Mouse (Mus musculus) embryonic facial prominence, embryonic 11.5 days (tissue): ENCODE data around the gene Tmem176a. TPM values are rescaled to one million over a fixed set of nuclear protein-coding genes. Genes with fewer than 3 reads are reported as not detected.

ENCODE experiments used
- ATAC-seq: fragments of 200-750 bp; cut with Nextera tagmentation; replicated peaks from 2 replicates; pipeline ENCODE4 v1.8.0; 2017; ENCODE audit warnings: low read depth; ENCODE audit not compliant: insufficient number of reproducible peaks, low FRiP score, low TSS enrichment
- DNase-seq: peaks from one replicate; pipeline ENCODE4 v3.0.0-alpha.2; 2015; ENCODE audit warnings: low spot score
- H3K27ac ChIP-seq: fragments of 300-500 bp; sonication (generic); replicated peaks from 2 replicates; pipeline ENCODE4 v1.5.1; 2014; ENCODE audit warnings: mild to moderate bottlenecking, low read depth, low read length, control low read depth
- H3K27me3 ChIP-seq: fragments of 300-500 bp; sonication (generic); 2 replicates; pipeline ENCODE4 v1.6.1; 2014; ENCODE audit warnings: mild to moderate bottlenecking, low read length, moderate library complexity, mixed read lengths; ENCODE audit not compliant: control insufficient read depth, insufficient read depth
- H3K36me3 ChIP-seq: fragments of 300-500 bp; sonication (generic); replicated peaks from 2 replicates; pipeline ENCODE4 v1.6.1; 2014; ENCODE audit warnings: low read depth, mild to moderate bottlenecking, low read length, moderate library complexity, mixed read lengths; ENCODE audit not compliant: control insufficient read depth, insufficient read depth
- H3K4me1 ChIP-seq: fragments of 300-500 bp; sonication (generic); 2 replicates; pipeline ENCODE4 v1.6.1; 2014; ENCODE audit warnings: low read length, mixed read lengths; ENCODE audit not compliant: control insufficient read depth, insufficient read depth
- H3K4me2 ChIP-seq: fragments of 300-500 bp; sonication (generic); 2 replicates; pipeline ENCODE4 v1.6.1; 2014; ENCODE audit warnings: low read depth, mild to moderate bottlenecking, control low read depth, low read length, moderate library complexity
- H3K4me3 ChIP-seq: fragments of 300-500 bp; sonication (generic); 2 replicates; pipeline ENCODE4 v1.5.1; 2014; ENCODE audit warnings: low read depth, low read length, control low read depth
- H3K9ac ChIP-seq: fragments of 300-500 bp; sonication (generic); replicated peaks from 2 replicates; pipeline ENCODE4 v1.6.1; 2014; ENCODE audit warnings: mild to moderate bottlenecking, control low read depth, low read length
- H3K9me3 ChIP-seq: fragments of 300-500 bp; sonication (generic); replicated peaks from 2 replicates; pipeline ENCODE4 v1.6.1; 2016; ENCODE audit warnings: mild to moderate bottlenecking, low read length, inconsistent platforms, mixed read lengths; ENCODE audit not compliant: control insufficient read depth
- WGBS: fragments of 180-500 bp; shearing (Covaris S2); extraction: QIAGEN DNeasy Blood & Tissue Kit; methylation state at CpG from one replicate; pipeline ENCODE4 v1.1.7; 2014; 5-methylcytosine and 5-hydroxymethylcytosine counted together
- polyA plus RNA-seq: library from polyadenylated mRNA; unstranded; fragments of >200 nt; fragmentation: Nextera tagmentation; extraction: Ambion mirVana; gene quantifications from 2 replicates; pipeline ENCODE4 v1.2.1, GENCODE M21; 2014

Tmem176a gene
- polyA plus RNA-seq, 1 experiment from 2014 or later, result 30.4 TPM

DNA sequence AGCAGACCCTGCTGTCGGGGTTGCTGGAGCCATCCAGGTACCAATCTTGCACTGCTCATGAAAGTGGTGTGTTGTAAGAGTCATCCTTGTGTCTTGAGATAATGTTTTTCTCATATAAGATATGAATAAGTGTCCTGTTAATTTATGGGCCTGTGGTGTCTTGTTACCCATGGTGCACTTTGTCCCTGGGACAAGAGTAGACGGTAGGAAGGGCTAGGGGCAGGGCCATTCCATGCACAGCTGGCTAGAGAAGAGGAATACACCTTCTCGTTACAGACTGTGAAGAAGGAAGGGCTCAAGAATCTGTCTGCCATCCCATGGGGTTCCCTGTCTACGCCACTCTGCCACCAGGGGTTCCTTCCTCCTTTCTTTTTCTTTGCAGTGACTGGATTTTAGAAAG is 33.9 kb downstream of the Tmem176a start:
- ATAC-seq, result no peak
- Histone ChIP-seq H3K4me3 (no peak overlapping the region), H3K27ac (no peak overlapping the region), H3K36me3 (no peaks in the 10 kb centered on the region), H3K9me3 (no peaks in the 10 kb centered on the region), H3K9ac (no peak overlapping the region), H3K27me3 (no peaks in the 10 kb centered on the region), H3K4me2 (no peak overlapping the region), H3K4me1 (no peaks in the 10 kb centered on the region)
- DNase-seq, result no peak
- WGBS, result 78% methylated on average over 4 of the region's 4 CpGs

DNA sequence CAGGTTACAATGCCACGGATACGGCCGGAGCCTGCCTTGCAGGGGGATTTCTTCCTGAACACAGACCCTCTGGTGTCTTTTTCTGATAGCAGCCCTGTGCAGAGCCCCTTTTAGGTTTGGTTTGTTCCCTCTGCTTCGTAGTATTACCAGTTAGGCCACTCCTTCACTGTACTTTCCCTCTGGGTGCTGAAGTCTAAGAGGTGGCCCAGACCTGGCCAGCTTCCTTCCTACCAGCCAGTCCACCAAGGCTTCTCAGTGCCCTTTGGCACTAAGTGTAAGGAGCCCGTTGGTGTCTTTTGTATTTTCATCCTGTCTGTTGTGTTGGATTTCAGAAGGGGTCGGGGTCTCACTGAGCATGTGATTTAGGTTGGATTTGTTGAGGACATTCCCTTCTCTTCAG is 34.8 kb downstream of the Tmem176a start:
- DNase-seq (no peak), ATAC-seq (no peak)
- Histone ChIP-seq H3K4me2 (no peak overlapping the region), H3K27ac (no peak overlapping the region), H3K9ac (no peak overlapping the region), H3K9me3 (no peaks in the 10 kb centered on the region), H3K4me1 (no peaks in the 10 kb centered on the region), H3K27me3 (no peaks in the 10 kb centered on the region), H3K36me3 (no peaks in the 10 kb centered on the region), H3K4me3 (no peak overlapping the region)
- 89% methylated on average over 6 of the region's 6 CpGs for WGBS

DNA sequence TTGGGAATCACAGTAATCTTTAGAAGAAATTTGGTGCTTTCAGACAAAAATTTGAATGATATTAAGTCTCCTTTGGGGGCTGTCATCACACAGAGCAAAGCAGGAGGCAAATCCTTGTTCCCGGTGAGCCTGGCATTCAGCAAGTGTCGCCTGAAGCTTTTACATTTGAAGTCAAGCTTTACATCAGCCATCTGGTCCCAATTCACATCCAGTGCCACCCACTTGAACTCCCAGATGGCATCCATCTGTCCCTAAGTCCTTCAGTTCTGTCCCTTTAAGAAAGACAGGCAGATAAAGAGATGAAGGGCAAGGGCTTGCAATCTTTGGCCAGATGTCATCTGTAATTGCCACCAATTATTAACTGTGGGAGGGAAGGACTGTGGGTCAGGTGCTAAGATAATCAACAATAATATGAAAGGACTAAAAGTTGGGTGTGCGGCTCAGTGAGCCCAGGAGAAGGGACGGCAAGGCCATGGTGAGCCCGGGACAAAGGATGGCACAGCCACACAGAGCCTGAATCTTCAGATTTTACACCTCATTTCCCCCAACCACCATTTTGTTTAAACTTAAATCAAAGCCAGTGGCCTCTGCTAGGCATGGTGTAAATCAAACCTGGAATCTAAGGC is 35.9 kb downstream of the Tmem176a start:
- DNase-seq, result no peak
- no peak for ATAC-seq
- Histone ChIP-seq H3K4me2 (no peak overlapping the region), H3K36me3 (no peaks in the 10 kb centered on the region), H3K4me1 (no peaks in the 10 kb centered on the region), H3K9me3 (no peaks in the 10 kb centered on the region), H3K9ac (no peak overlapping the region), H3K27me3 (no peaks in the 10 kb centered on the region), H3K27ac (no peak overlapping the region), H3K4me3 (no peak overlapping the region)
- WGBS, result 54% methylated on average over 5 of the region's 5 CpGs

- WGBS, result 76% methylated on average over 4 of the region's 4 CpGs
- ATAC-seq, result no peak
Measured at GRCm38 (mm10) chr6:48894203-48894602, 53.5 kb downstream of the Tmem176a start.

DNA sequence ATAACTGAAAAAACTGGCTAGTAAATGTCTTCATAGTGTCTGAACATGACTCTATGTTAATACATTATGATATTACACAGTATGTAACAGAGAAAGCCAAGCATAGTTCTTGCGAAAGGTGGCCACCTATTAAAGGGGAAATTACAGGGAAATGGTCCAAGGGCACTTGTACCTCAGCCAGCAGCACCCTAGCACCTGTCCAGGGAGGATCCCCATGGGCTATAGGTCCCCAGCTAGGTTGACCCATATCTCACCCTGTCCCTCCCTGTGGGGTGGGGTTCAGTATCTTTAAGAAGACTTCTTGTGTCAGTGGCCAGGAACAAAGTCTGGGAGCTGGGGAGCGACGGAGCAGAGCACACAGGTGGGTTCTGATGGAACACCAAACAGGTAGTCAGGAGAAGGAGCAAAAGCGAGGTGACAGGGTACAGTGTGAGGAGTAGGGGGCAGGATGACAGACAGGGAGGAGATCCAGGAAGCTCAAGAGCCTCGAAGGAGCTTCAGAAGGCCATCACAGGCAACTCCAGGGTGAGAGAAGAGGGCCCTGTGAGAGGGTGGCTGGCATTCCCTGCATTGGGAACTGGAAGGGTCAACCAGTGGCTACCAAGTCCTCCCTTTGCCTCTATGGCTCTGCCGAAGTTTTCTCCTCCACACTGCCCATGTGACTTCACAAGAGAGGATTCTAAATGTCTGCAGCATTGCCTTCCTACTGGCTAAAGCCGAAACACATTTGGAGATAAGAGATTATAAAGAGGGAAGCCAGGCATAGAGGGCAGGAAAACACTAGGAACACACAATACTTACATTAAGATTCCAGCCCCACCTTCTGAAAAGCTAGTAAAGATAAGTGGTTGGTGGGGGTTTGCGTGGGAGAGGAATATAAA is 54.5 kb downstream of the Tmem176a start:
- 86% methylated on average over 8 of the region's 8 CpGs for WGBS
- H3K4me2 ChIP-seq, result no peak overlapping the region
- no peak overlapping the region for H3K9ac ChIP-seq
- H3K4me3 ChIP-seq, result no peak overlapping the region
- no peaks in the 10 kb centered on the region for H3K27me3 ChIP-seq
- no peaks in the 10 kb centered on the region for H3K9me3 ChIP-seq
- H3K36me3 ChIP-seq, result no peaks in the 10 kb centered on the region
- no peaks in the 10 kb centered on the region for H3K4me1 ChIP-seq
- no peak overlapping the region for H3K27ac ChIP-seq
- ATAC-seq (no peak), DNase-seq (no peak)

More at GRCm38 (mm10) chr6:48894203-48894602, 53.5 kb downstream of the Tmem176a start:
- H3K9me3 ChIP-seq, result no peaks in the 10 kb centered on the region
- no peak overlapping the region for H3K27ac ChIP-seq
- H3K4me3 ChIP-seq, result no peak overlapping the region
- H3K27me3 ChIP-seq, result no peaks in the 10 kb centered on the region
- no peak overlapping the region for H3K9ac ChIP-seq
- no peaks in the 10 kb centered on the region for H3K36me3 ChIP-seq
- DNase-seq, result no peak
- no peaks in the 10 kb centered on the region for H3K4me1 ChIP-seq
- no peak overlapping the region for H3K4me2 ChIP-seq

DNA sequence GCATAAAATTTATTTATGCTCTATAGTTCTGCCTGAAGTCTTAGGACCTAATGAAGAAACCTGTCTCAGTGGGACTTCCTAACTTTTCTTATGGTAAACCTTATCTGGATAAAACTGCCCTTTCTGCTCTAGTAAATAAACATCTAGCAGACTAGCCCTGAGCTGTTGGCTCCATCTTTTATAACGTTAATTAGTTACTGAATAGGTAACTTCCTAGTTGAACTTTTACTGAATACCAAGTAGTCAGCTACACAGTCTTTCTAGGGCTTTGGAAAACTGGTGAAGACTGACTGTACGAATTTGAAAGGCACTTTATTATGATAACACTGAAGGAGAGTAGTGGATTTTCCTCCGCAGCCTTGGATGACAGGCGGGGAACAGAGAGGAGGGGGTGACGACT is 55.2 kb downstream of the Tmem176a start:
- no peaks in the 10 kb centered on the region for H3K36me3 ChIP-seq
- H3K4me2 ChIP-seq, result no peak overlapping the region
- 87% methylated on average over 5 of the region's 5 CpGs for WGBS
- no peak overlapping the region for H3K9ac ChIP-seq
- no peak overlapping the region for H3K4me3 ChIP-seq
- no peaks in the 10 kb centered on the region for H3K4me1 ChIP-seq
- no peak for DNase-seq
- H3K27ac ChIP-seq, result no peak overlapping the region
- no peaks in the 10 kb centered on the region for H3K9me3 ChIP-seq
- H3K27me3 ChIP-seq, result no peaks in the 10 kb centered on the region
- ATAC-seq, result no peak

Other genes with a start within 250 kb of the Tmem176a start
- 33.5 and 34.2 TPM in 2 replicates for gene Repin1, start 247.0 kb upstream of the Tmem176a start, polyA plus RNA-seq
- gene Gm44965, start 247.0 kb upstream of the Tmem176a start, polyA plus RNA-seq, result not detected in 2 replicates
- gene Zfp775, start 238.9 kb upstream of the Tmem176a start, polyA plus RNA-seq, result 7.1 and 7.4 TPM in 2 replicates
- gene AI854703, start 214.2 kb upstream of the Tmem176a start, polyA plus RNA-seq, result 0.69 and 0.71 TPM in 2 replicates
- gene Gimap8, start 193.7 kb upstream of the Tmem176a start, polyA plus RNA-seq, result 0.20 and 0.25 TPM in 2 replicates
- gene Gimap9, start 164.8 kb upstream of the Tmem176a start, polyA plus RNA-seq, result 9.0 and 10.2 TPM in 2 replicates
- gene Gimap4, start 156.4 kb upstream of the Tmem176a start, polyA plus RNA-seq, result 9.6 and 10.2 TPM in 2 replicates
- 13.9 and 16.9 TPM in 2 replicates for gene Gimap6, start 132.7 kb upstream of the Tmem176a start, polyA plus RNA-seq
- gene Gm28053, start 122.3 kb upstream of the Tmem176a start, polyA plus RNA-seq, result not detected in 2 replicates
- gene Gimap7, start 122.3 kb upstream of the Tmem176a start, polyA plus RNA-seq, result not detected in 2 replicates
- gene Gimap1, start 101.9 kb upstream of the Tmem176a start, polyA plus RNA-seq, result 5.5 and 5.6 TPM in 2 replicates
- gene Gimap5, start 94.7 kb upstream of the Tmem176a start, polyA plus RNA-seq, result 0.63 and 1.2 TPM in 2 replicates
- not detected in 2 replicates for gene Gimap3, start 70.1 kb upstream of the Tmem176a start, polyA plus RNA-seq
- 87.3 and 103 TPM in 2 replicates for gene Tmem176b, start 577 bp downstream of the Tmem176a start, polyA plus RNA-seq
- gene Aoc1, start 32.0 kb downstream of the Tmem176a start, polyA plus RNA-seq, result not detected in 2 replicates
- gene 1600015I10Rik, start 89.0 kb downstream of the Tmem176a start, polyA plus RNA-seq, result not detected in 2 replicates
- not detected in 2 replicates for gene Doxl2, start 134.0 kb downstream of the Tmem176a start, polyA plus RNA-seq
- gene Svs1, start 145.9 kb downstream of the Tmem176a start, polyA plus RNA-seq, result not detected in 2 replicates
- 3.3 and 8.8 TPM in 2 replicates for gene Gpnmb, start 195.6 kb downstream of the Tmem176a start, polyA plus RNA-seq
- gene Malsu1, start 232.9 kb downstream of the Tmem176a start, polyA plus RNA-seq, result 68.5 and 75.4 TPM in 2 replicates